Mouse (Mus musculus): ENCODE measurements around the gene Cnnm3.
A peak's percentile ranks its signal among the peaks of the same experiment; 100 is the strongest.
"Not testable (repeated sequence)": the region's sequence is repeated elsewhere in the genome, so short reads cannot be mapped to it uniquely, and the experiment has no call there.

The Cnnm3 gene

GRCm38 (mm10) chr1:36536783-36537182, 25.1 kb downstream of the Cnnm3 start, which contains the start of gene Ankrd23:
Ankrd23 (minus strand) TSS chr1:36536883.
- DNase-seq (ENCODE audit: low spot score): not testable (repeated sequence)

DNA sequence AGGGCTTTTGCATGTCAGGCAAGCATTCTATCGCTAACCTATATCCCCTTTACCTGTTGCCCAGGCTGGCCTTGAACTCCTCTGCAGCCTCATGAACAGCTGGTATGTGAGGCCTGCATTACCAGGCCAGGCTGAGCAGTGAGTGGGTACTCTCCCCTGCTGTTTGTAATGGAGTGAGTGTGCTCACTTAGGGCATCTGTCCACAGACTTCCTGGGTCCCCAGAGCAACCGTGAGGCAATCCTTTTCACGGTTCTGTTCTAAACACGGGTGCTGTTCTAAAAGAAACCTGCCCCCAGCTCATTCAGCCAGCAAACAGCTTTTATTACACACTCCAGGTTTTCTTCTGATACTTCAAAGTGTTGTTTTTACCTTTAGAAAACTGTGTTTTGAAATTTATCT, 27.1 kb downstream of the Cnnm3 start:
- no peak for DNase-seq (ENCODE audit: low spot score)

- DNase-seq (ENCODE audit: low spot score): no peak
Measured at GRCm38 (mm10) chr1:36539186-36539585, 27.5 kb downstream of the Cnnm3 start, which contains the start of gene Gm42417. Gm42417 (minus strand) TSS chr1:36539429.

- no peak for DNase-seq (ENCODE audit: low spot score)
Measured at GRCm38 (mm10) chr1:36540132-36540531, 28.5 kb downstream of the Cnnm3 start.

DNA sequence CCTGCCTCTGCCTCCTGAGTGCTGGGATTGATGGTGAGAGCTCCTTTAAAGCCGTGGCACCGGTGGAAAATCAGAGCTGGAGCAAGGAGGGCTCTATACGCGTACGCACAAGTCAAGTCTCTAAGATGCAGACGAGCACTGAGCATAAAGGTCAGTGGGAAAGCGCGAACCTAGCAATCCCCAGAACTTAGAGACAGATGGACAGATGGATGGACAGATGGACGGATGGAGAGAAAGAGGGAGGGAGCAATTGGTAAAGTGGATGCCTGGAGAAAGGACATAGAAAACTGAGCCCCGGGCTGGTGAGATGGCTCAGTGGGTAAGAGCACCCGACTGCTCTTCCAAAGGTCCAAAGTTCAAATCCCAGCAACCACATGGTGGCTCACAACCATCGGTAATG, 29.1 kb downstream of the Cnnm3 start:
- no peak for DNase-seq (ENCODE audit: low spot score)

GRCm38 (mm10) chr1:36541844-36542243, 30.2 kb downstream of the Cnnm3 start:
- no peak for DNase-seq (ENCODE audit: low spot score)

- no peak for DNase-seq (ENCODE audit: low spot score)
Measured at GRCm38 (mm10) chr1:36542925-36543324, 31.3 kb downstream of the Cnnm3 start.

GRCm38 (mm10) chr1:36545382-36545781, 33.7 kb downstream of the Cnnm3 start:
- DNase-seq (ENCODE audit: low spot score): no peak

DNA sequence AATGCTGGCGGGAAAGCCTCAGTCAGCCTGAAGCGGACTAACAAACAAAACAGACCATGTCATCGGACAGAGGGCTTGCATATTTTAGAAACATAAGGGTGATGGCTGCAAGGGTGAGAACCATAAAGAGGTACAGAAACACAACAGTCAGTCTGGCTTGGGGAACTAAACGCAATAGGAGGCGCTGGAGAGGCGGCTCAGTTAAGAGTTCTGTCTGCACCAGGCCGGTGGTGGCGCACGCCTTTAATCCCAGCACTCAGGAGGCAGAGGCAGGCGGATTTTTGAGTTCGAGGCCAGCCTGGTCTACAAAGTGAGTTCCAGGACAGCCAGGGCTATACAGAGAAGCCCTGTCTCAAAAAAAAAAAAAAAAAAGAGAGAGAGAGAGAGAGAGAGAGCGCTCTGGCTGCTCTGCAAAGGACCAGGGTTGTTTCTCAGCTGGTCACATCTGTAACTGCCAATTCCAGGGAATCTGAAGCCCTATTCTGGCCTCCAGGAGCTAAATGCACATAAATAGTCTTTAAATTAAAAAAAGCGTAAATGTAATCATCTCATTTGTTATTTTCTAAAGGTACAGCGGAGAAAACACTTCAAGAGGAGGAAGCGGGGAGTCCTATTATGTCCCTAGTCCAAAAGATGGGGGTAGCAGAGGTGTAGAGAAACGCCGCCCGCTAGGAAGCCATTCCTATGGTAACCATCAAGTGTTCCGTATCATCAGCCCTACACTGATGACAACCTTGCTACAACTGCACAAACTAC, 34.4 kb downstream of the Cnnm3 start:
- DNase-seq (ENCODE audit: low spot score): no peak

DNA sequence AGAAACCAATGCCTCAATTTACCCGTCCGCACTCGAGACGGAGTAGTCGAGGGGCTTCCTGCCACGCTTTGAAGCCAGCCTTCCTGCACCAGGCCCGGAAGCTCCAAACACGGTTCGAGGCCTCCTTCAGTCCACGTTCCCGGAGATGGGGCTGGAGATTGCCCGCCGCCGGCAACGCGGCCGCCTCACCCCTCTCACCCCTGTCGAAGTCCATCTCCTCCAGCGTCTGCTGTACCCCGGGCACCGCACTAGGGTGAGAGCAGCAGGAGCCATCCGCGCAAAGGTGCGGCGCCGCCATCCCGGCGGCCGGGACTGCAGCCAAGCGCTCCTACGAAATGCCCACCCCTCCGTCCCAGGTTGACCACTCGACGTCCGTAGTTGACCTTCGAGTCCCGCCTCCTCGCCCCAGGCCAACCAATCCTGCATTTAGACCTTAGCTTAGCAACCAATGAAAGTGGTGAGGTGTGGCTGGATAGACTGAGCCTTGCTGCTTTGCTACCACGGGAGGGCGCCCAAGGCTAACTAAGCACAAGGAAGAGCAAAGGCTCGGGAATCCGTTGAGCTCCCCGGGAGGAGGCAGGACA, 35.3 kb downstream of the Cnnm3 start, which contains the start of gene Ankrd39:
Ankrd39 (minus strand) TSS at position 558 of the 584 bp plus-strand sequence.
- peak; percentile 91 for DNase-seq (ENCODE audit: low spot score)

- no peak for DNase-seq (ENCODE audit: low spot score)
Measured at GRCm38 (mm10) chr1:36547981-36548598, 36.4 kb downstream of the Cnnm3 start.

- DNase-seq (ENCODE audit: low spot score): no peak
Measured at GRCm38 (mm10) chr1:36548771-36549170, 37.1 kb downstream of the Cnnm3 start.

DNA sequence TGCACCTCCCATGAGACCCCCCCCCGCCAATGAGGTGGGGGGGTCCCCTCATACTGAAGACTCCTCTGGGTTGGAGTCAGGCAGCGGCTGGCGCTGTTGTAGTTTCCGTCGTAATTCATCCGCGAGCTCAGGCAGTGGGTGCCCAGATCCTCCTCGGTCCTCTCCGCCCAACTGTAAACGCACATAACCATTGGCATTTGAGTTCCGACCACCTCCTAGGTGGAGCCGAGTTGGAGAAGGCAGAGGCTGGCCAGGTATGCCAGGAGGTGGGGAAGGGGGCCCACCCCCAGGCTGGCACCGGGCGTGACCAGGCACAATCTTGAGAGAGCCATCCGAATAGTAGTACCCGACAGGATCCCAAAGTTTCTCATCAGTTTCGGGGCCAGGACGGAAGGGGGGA, 37.8 kb downstream of the Cnnm3 start:
- DNase-seq (ENCODE audit: low spot score): no peak

- no peak for DNase-seq (ENCODE audit: low spot score)
Measured at GRCm38 (mm10) chr1:36550075-36550863, 38.6 kb downstream of the Cnnm3 start.

DNA sequence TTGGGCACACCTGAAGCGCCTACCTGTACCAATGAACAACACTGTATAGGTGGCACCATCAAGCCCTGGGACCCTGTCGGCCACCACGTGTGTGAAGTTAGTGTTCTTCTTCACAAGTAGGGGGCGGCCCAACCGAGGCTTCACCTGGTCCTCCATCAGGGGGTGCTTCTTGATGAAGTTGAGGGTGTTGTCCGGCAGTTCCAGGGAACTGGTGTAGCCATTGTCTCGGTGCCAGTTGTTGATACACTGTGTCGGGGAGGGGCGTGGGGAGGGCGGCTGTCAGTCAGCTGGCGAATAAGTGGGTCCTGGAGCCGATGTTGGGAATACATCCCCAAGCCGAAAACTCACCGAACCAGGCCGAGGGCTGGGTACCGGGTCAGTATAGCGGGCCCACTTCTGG, 40.2 kb downstream of the Cnnm3 start:
- no peak for DNase-seq (ENCODE audit: low spot score)

DNA sequence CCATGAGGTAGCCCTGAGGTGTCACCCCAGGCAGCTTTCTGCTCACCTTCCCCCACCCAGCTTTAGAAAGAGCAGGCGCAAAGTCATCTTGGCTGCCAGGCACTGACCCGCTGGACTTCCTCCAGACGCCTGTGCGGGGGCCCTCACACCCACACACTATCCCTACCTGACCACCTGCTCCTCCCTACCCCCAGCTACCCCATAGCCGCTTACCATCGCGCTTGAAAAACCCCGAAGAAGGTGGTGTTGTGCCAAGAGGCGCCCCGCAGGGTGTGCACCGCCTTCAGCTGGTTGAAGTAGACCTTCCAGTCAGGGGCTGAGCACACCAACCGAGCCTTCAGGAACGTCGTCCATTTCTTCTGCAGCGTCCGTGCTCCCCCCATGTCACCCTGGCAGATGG, 40.8 kb downstream of the Cnnm3 start:
- DNase-seq (ENCODE audit: low spot score): no peak

DNA sequence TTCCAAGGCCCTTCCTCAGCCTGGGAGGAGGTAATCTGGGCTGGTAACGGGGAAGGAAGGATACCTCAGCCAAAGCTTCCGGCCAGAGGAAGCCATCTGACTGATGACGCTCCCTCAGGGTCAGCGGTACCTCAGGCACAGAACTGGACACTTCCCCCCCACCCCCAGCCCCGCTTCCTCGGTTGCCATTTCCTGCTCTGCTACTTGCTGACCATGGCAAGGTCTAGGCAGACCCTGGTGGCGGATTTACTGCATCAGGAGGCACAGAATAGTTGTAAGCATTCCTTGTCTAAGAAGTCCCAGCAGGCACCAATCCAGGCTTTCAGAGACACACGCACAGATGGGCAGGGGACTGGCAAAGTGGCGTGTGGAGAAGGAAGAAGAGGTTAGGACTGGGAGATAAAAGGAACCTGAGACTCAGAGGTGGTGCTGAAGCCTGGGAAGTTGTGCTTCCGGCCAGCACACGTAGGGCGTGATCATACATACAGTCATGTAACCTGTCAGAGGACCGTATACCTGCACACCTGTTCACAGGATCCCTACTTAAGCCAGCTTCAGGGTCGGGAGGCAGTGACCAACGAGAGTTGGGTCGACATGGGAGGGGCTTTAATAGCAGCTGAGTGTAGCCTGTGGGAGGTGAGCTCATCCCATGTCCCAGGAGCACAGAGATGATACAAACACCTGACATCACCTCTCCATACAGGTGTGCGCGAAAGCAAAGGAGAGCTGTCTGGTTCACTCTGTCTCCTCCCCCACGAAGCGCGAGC, 43.1 kb downstream of the Cnnm3 start:
- DNase-seq (ENCODE audit: low spot score): no peak

DNA sequence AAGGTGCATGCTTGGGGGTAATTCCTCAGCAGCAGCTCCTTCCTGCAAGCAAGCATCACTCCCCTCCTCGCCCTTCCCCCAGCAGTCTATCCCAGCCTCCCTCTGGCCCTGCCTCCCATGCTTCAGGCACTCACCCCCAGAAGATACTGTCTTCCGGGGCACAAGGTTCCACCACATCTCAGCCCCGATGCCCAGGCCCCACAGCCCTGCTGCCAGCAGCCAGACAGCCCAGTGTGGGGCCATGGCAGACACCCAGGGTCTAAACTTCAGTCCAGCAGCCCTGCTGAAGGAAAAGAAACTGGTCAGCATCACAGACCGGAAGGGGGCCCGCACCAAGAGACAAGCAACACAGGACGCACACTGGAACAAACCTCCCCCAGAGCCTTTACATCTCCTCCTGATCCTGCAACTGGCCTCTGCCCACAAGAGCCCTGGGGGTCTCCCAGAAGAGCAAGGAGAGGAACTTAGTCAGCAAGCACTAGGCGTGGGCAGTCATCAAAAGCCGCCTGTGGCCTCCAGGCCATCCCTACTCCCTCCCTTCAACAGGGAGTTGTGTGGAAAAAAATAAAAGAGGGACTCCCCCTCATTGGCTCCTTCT, 44.2 kb downstream of the Cnnm3 start:
- no peak for DNase-seq (ENCODE audit: low spot score)

- peak; percentile 91 for DNase-seq (ENCODE audit: low spot score)
Measured at GRCm38 (mm10) chr1:36556553-36557456, 45.1 kb downstream of the Cnnm3 start.

DNA sequence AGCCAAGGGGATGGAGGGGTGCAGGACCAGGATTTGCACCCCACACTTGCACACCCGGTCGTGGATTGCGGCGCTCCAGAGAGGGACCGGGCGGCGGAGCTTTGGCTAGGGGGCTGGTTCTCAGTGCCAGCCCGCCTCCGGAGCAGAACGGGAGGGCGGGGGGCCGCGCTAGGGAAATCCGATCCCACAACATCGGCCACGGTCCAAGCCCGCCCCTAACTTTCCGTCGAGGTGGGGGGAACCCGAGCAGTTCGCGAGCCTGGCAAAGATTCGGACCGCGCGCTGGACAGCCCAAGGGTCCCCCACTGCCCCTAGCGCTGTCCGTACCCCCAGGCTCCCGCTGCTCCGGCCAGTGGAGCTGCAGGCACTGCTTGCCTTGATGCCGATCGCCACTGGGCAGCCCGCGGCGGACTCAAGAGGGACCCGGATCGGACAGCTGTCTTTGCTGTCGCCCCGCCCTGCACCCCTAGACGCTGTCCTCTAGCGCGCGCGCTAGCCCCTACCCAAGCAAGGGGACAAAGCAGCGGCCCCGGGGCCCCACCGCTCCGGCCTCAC, 45.9 kb downstream of the Cnnm3 start:
- peak; percentile 89 for DNase-seq (ENCODE audit: low spot score)

Measured in ovary, postnatal 10 days (tissue).